Mouse (Mus musculus) urinary bladder, postnatal 25 days (tissue): ENCODE measurements around the gene Ube2n.
"Not testable (repeated sequence)": the region's sequence is repeated elsewhere in the genome, so short reads cannot be mapped to it uniquely, and the experiment has no call there.

ENCODE experiments used
- DNase-seq: peaks from one replicate; pipeline ENCODE4 v3.0.0; 2022; ENCODE audit warnings: low spot score

Gene Ube2n

DNA sequence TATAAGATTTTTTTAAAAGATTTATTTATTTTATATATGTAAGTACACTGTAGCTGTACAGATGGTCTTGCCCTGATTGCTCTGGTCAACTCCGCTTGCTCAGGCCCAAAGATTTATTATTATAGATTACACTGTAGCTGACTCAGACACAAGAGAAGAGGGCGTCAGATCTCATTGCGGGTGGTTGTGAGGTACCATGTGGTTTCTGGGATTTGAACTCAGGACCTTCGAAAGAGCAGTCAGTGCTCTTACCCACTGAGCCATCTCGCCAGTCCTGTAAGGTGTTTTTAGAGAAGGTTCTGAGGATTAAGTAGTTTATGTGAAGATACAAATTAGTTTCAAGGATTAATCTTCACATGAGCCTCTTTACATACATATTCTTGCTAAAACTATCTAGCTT is 10.9 kb downstream of the Ube2n start:
- DNase-seq: no peak

GRCm38 (mm10) chr10:95526495-95527122 is 11.7 kb downstream of the Ube2n start:
- no peak for DNase-seq

DNA sequence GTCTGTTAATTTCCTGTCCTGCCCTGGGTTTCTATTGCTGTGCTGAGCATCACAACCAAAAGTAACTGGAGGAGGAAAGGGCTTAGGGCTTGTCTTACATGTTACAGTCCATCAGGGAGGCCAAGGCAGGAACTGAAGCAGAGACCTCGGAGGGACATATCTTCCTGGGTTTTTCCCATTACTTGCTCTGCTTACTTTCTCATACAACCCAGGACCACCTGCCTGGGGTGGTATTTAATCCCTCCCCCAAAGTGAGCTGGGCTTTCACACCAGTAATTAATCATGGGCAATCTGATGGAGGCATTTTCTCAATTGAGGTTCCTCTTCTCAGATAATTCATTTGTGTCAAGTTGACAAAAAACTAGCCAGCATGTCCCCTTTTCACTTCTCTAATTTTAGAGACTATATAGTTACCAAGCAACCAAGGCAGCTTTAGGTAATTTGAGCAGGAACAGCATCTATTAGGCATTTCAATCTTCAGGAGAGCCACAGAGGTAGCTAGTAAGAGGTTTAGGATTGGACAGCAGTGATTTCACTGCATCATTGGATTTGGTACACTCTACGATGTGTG is 15.7 kb downstream of the Ube2n start:
- no peak for DNase-seq

GRCm38 (mm10) chr10:95532916-95533315 is 18.0 kb downstream of the Ube2n start:
- no peak for DNase-seq

DNA sequence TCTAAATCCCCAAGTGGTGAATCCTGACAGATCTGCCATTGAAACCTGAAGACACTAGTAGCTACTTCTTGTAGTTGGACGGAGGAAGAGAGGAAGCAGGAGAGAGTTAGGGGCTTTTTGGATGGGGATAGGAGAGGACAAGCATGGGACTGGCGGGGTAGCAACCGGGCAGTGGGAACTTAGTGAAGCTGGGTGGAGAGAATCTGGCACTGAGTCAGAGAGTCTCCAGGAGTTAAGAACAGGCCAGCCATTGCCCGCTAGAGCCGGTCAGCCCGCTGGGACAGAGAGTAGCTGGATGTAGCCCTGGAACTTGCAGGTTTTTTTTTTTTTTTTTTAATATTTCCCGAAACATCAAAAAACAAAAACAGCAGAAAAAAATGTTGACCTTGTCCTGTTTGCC is 18.4 kb downstream of the Ube2n start:
- DNase-seq: no peak

- DNase-seq: no peak
Measured at GRCm38 (mm10) chr10:95535399-95536221, 20.7 kb downstream of the Ube2n start.

DNA sequence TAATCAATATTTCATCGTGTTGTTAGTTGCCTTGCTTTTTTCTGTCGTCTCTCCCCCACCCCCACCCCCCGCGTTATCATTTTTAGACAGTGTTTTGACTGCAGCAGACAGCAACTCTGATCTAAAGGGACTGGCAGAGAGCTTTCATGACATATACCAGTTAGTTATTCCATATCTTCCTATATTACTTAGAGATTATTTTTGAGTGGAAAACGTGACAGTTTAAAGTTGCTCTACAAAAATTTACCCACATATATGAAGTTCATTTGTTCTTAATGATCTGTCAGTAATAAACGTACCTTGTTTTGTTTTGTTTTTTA is 21.2 kb downstream of the Ube2n start:
- DNase-seq: no peak

DNA sequence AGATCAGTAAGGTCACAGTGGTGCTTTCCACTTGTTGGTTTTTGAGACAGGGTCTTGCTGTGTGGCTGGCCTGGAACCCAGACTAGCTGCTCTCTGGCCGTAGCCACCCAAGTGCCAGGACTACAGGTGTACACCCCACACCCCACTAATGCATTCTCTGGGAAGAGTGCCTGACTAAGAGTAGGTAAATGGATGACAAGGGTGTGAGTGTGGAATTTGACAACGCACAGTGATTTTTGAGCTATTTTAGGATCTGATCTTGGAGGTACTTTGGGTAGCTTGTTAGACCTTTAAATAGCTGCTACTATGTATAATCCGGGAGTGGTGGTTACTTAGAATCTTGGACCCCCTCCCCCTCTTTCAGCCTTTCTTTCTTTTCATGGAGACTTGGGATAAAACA is 24.3 kb downstream of the Ube2n start:
- no peak for DNase-seq

DNA sequence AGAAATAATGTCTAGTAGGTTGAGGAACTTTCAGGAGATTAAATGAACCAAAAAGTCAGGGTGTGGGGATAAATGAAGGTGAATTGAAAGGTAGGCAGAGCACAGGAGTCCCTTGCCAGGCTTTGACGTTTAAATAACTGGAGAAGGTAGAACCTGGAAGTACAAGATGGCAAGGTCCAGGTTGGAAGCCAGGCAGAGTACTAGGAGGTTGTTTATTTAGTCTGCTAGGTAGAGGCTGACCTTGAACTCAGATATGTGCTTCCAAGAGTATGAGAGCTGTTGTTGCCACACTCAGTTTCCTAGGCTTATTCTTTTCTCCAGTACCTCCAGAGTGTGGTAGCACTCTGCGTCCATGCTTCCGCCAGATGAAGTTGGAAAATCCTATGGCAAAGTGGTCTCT is 24.9 kb downstream of the Ube2n start:
- no peak for DNase-seq

- DNase-seq: no peak
Measured at GRCm38 (mm10) chr10:95542916-95543315, 28.0 kb downstream of the Ube2n start.

- no peak for DNase-seq
Measured at GRCm38 (mm10) chr10:95543377-95543776, 28.4 kb downstream of the Ube2n start.

GRCm38 (mm10) chr10:95544004-95544403 is 29.1 kb downstream of the Ube2n start:
- DNase-seq: no peak

GRCm38 (mm10) chr10:95544651-95545050 is 29.7 kb downstream of the Ube2n start:
- no peak for DNase-seq

GRCm38 (mm10) chr10:95545051-95545450 is 30.1 kb downstream of the Ube2n start:
- DNase-seq: no peak

DNA sequence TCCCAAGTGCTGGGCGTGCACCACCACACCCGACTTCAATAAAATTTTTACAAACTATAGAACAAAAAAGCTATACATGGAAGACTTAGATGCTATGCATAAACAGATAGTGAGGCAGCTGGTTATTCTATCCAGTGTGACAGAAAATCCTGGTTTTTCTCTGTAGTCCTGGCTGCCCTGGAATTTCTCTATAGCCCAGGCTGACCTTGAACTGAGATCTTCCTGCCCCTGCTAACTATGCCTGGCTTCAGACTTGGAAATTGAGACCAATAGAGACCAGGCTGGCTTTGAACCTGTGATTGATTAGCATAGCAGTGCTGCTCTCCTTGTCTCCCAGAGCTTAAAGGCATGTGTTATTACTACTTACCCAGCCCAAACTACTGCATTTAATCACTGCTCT is 31.2 kb downstream of the Ube2n start:
- DNase-seq: no peak

DNA sequence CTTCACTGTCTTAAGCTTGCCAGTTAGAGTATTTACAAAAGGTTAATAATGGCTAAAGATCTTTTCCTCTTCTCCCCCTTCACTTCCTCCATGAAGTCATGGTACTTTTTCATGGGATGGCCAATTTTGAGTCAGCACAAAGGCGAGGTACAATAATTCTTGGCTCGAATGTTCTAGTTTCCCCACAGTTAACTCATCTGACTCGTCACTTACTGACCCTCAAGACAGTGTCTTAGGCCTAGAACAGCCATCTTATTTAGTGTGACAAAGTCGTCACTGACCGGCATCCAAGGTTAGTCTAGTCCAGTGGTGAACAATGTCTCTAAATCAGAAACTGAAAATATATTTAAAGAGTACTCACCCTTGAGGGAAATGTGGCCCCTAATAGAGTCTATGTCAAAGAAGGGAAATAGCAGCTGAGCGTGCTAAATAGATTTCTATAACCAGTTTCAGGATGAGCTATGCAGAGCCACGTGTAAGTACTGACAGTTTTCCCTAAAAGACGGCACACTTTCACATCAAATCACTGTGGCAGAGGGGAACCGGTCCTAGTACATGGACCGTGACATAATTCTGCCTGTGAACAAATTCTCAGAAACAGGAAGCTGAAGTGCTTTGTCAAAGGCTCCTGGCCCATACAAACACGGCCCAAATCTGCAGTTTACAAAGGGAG is 33.3 kb downstream of the Ube2n start:
- no peak for DNase-seq

DNA sequence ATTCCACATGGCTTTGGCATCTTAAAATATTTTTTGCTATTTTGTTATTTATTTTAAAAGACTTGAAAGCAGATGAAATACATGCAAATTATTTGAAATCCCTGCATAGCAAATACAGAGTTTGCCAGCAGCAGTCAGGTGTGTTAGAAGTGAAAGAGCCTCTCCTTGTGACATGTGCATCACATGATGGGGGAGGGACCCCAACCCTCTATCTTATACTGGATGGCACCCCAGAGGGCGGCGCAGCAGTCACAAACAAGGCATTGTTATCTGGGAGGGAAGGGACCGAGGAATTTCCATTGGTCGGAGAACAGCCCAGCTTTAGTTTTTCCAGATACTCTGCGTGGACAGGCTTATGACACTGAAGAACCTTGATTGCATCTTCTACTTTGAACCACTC is 34.1 kb downstream of the Ube2n start:
- DNase-seq: not testable (repeated sequence)

DNA sequence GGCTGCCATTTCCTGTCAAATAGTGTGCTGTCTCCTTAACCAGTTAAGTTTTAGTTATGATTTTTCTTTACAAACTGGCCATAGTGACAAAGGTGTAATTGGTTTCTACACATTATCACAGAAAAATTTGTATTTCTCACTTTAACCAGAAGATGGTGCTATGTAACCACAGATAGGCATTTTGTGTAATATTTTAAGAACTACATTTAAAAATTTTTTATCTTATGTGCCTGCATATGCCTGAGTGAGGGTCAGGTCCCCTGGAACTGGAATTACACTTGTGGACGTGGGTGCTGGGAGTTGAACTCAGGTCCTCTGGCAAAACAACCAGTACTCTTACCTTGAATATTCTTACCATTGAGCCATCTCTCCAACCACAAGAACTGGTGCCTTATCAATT is 35.6 kb downstream of the Ube2n start:
- DNase-seq: no peak

- DNase-seq: no peak
Measured at GRCm38 (mm10) chr10:95551752-95552151, 36.8 kb downstream of the Ube2n start.

DNA sequence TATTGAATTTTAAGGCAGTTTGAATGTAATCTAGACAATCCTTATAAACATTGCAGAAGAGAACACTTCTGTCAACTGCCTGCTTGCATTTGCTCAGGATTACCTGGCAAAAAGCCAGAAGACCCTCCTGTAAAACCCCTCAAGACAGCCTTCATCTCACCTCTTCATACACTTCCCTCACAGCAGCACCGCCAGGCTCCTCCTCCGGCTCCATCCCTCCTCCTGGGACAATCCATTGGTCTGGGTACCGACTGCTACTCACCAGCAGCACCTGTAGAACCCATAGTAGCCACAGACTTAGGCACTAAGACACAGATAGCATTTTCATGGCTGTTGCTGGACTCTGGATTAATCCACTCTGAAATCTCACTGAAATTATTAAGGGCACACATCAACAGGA is 37.4 kb downstream of the Ube2n start:
- DNase-seq: no peak

DNA sequence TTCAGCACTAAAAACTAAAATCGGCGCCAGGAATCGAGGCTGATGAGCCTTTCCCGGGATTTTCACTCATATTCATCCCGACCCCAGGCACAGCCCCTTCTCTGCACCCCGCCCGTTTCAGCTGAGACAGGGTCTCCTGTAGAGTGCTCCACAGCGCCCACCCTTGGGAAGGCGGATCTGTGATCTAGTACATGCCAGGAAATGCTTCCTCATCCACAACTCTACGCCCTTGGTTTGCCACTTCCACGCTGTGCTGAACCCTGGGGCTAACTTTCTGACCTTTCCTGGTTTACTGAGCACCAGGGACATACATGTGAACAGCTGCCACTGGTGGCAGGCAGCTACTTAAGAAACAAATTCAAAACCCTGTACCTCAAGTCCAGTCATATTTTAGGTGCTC is 40.9 kb downstream of the Ube2n start:
- no peak for DNase-seq

DNA sequence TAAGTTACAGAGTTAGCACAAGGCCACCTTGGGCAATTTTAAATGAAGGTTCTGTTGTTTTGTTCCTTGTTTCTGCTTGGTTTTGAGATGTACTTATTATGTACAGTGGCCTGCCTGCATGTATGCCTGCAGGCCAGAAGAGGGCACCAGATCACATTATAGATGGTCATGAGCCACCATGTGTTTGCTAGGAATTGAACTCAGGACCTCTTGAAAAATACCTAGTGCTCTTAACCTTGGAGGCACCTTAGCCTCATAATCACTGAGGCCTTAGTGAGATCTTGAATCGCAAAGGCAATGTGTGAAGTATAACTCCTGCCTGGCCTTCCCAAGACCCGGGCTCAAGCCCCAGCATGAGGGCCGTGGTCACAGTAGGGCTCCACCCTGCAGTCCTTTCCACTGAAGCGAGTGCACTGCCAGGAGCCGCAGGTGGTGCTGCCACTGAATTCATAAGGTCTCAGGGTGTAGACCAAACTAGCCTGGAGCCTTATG is 42.4 kb downstream of the Ube2n start:
- DNase-seq: no peak

DNA sequence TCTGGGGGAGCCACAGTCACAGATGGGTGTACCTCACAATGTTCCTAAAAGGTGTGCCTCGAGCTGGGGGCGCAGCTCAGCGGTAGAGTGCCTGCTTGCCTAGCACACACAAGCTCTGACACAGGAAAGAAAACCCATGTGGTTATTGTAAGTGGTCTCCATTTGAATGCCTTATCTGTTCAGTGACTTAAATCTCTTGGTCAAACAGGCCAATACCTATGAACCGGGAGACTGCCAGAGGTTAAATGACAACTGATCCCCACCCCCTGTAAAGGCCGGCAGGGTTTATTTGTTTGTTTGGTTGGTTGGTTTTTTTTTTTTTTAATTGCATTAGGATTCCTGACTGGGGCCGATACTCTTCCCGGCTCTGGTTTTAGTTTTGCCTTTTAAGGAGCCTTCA is 44.5 kb downstream of the Ube2n start:
- no peak for DNase-seq
